Mouse (Mus musculus): ENCODE measurements around the gene Pla1a.

GRCm38 (mm10) chr16:38445046-38445445 lies 12.1 kb upstream of the Pla1a start:
- TF ChIP-seq CTCF (IDR thresholded peaks at IDR 0.05; ENCODE audit: low read depth) (no peak), EP300 (optimal IDR thresholded peaks at IDR 0.05) (no peak)
